Mouse (Mus musculus) urinary bladder, postnatal 36 days (tissue): ENCODE data around the gene Gm20388.
A peak's percentile ranks its signal among the peaks of the same experiment; 100 is the strongest.

ENCODE experiments used
- DNase-seq, 2 experiments: peaks; one replicate each; pipeline ENCODE4 v3.0.0; 2022; ENCODE audit warnings: low spot score in 2 of 2, mixed read lengths in 1 of 2

The Gm20388 gene

GRCm38 (mm10) chr8:120591587-120592292 lies 681.1 kb downstream of the Gm20388 start:
- no peak for DNase-seq

DNA sequence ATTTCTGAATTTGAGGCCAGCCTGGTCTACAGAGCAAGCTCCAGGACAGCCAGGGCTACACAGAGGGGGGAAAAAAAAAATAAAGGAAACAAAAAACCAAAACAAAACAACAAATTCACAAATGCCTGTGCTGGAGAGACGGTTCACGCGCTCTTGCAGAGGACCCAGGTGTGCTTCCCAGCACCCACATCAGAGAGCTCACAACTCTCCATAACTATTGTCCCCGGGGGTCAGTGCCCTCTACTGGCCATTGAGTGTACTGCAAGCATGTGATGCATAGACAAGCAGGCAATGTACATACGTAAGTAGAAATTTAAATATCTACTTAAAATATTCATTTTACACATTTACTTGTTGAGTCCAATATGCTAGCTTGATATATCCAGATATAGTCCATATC lies 683.9 kb downstream of the Gm20388 start:
- DNase-seq, result no peak

- DNase-seq, result no peak
Measured at GRCm38 (mm10) chr8:120595963-120596362, 685.3 kb downstream of the Gm20388 start.

- DNase-seq, result no peak
Measured at GRCm38 (mm10) chr8:120598579-120598978, 687.9 kb downstream of the Gm20388 start.

- peak; percentile 71 to 79 for DNase-seq
Measured at GRCm38 (mm10) chr8:120599504-120599903, 688.9 kb downstream of the Gm20388 start.

- no peak for DNase-seq
Measured at GRCm38 (mm10) chr8:120602672-120603071, 692.0 kb downstream of the Gm20388 start.

DNA sequence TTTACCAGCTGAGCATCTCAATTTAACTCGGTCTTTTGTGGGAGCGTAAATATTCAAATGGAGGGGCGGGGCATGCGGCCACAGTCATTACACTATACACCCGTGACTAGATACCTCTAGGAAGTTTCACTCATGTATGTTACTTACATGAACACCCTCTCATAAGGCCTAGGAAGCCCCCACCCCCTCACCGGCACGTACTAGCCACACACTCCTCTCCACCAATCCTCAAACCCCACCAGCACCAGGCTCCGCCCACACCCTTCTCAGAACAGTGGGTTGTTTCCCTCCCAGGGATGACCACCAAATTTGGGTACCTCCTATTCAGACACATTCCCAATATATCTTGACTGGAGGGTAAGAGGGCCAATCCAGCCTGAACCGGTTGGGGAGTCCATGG lies 696.8 kb downstream of the Gm20388 start:
- DNase-seq, result no peak

GRCm38 (mm10) chr8:120607885-120608284 lies 697.2 kb downstream of the Gm20388 start:
- peak; percentile 62 to 71 for DNase-seq

DNA sequence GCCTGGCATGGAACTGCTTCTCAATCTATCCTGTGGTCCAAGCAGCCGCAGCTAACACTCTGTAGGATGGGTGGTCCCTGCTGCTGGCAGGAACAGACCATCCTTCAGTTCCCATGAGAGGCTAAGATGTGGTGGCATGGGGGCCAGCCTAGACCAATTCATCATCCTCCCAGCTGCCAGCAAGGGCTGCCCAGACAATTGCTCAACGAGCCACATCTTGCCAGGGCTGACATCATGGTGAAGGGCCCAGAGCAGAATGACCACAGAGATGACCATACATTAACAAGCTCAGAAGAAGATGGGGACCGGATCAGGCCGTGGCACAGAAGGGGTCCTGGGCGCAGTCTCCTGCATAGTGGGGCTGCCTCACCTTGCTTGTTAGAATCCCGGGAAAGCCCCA lies 700.2 kb downstream of the Gm20388 start:
- DNase-seq, result no peak

DNA sequence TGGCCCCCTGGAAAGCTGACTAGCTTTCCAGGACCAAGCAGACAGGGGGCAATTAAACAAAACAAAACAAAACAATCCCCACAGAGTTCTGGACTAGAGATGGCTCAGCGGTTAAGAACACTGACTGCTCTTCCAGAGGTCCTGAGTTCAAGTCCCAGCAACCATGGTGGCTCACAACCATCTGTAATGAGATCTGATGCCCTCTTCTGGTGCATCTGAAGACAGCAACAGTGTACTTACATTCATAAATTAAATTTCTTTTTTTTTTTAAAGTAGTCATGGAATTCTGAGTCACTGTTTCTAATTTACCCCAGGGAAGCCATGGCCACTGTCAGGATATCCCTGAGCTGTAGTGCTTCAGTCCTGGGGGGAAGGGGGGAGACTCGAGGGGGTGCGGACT lies 703.9 kb downstream of the Gm20388 start:
- DNase-seq, result no peak

DNA sequence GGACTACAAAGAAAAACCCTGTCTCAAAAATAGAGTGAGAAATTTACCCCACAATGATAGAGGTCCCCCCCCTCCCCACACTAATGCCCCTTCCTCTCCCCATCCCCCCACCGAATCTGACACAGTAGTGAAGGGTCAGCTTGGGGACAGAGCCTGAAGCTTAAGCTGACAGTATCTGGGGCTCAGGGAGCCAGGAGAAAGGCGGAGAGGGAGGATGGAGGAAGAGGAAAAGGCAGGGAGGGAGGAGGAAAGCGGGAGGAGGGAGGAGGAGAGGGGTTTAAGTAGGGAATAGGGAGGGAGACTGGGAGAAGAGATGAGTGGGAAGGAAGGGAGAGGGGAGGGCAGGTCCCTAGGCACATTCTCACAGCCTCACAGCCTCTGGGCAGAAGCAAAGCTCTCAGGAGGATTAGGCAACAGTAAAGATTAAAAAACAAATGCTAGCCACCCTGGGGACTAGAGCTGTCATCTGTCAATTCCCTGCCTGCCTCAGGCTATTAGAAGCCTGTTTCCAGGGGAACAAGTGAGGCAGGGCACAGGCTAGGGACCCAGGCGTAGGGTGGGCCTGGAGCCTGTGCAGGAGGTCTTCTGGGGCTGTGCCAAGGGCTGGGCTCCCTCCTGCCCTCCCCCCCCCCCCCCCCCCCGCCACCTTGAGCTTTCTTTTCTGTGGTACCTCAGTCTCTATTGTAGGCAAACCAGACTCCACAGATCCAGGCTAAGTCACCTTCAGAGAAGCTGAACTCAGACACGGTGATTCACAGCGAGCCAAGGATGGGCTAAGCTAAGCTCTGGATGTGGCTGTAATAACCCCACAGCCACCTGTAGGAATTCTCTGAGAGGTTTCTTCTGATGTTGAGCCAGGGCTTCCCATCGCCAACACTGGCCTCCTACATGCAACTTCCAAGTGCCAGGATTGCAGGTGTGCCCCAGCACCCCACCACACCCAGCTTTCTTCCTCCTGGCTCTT lies 706.3 kb downstream of the Gm20388 start:
- DNase-seq, result no peak

DNA sequence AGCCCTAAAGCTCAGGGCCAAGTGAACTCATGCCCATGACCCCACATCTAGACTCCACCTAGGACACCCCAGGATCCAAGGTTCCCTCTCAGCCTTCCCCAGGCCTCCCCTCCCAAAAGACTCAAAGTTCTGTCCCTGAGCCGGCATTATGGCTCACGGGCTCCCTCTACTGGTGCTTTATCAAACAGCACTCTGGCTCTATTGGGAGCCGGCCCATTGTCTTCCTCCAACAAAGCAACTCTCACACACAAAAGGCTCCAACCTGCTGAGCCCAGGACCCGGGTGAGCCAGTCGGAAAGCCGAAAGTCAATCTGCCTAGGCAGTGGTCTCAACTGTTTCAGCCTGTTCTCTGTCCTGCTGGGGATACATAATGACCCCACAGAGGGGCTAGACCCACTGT lies 707.5 kb downstream of the Gm20388 start:
- DNase-seq, result peak; percentile 53 to 67

- DNase-seq, result peak in 1 of 2 experiments; percentile 57
Measured at GRCm38 (mm10) chr8:120619235-120620180, 708.9 kb downstream of the Gm20388 start.

DNA sequence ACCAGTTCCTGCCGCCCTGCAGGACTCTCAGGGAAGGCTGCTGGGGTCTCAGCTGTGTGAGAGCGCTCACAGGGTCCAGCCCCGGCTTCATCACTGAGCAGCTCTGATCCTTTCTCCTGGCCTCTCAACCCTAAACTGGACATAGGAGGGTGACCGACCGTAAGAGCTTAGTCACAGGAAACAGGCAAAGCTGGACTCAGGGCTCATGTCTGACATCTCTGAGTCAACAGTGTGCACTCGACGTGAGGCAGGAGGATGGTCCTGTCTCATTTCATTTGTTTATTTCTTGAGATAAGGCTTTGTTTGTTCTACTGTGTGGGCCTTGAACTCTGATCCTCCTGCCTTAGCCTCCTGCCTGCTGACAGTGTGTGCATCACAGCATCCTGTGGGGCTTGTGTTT lies 709.8 kb downstream of the Gm20388 start:
- no peak for DNase-seq

DNA sequence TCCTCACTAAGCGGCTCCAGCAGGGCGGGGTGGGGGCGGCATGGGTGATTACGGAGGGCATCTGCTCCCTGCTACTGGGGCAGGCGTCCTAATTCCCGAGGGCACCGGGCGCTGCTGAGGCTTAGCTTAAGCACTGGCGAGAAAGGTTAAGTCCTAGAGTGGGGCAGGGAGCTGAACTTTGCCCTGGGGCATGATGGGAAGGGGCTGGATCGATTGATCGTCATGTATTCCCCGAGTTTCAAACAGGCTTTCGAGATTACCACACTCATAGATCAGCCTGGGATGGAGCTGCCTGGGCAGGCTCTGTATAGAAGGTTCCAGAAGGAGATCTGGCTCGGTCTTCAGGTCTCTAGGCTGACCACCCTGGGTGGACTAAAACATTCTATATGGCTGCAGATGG lies 711.5 kb downstream of the Gm20388 start:
- DNase-seq, result no peak

GRCm38 (mm10) chr8:120623608-120624007 lies 713.0 kb downstream of the Gm20388 start:
- no peak for DNase-seq

GRCm38 (mm10) chr8:120626461-120626860 lies 715.8 kb downstream of the Gm20388 start:
- DNase-seq, result no peak

- no peak for DNase-seq
Measured at GRCm38 (mm10) chr8:120627298-120627697, 716.7 kb downstream of the Gm20388 start.

- DNase-seq, result no peak
Measured at GRCm38 (mm10) chr8:120630031-120630430, 719.4 kb downstream of the Gm20388 start.

DNA sequence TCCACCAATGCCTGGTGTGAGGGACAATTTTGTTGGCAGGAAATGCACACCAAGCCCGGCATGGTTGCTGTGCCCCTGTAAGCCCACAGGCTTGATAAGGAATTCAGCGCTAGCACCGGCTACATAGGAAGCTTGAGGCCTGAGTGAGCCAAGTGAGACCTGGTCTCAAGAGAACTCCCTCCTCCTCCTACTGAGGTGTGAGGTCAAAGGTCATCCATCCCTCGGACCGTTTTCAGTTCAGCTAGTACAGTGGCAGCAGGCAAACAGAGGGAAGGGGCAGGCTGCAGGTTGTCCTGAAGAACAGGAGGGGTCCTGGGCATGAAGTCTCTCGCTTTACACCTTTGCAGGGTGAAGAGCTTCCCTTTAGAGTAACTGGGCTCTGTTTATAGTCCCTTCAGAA lies 720.2 kb downstream of the Gm20388 start:
- DNase-seq, result no peak
